Mouse (Mus musculus) stomach, embryonic 14.5 days (tissue): ENCODE results near the gene Mei1. TPM values are rescaled to one million over a fixed set of nuclear protein-coding genes. Genes with fewer than 3 reads are reported as not detected.

ENCODE experiments used
- ATAC-seq: fragments of 200-750 bp; cut with Nextera tagmentation; 2 replicates; pipeline ENCODE4 v1.8.0; 2017; ENCODE audit warnings: low read depth, moderate TSS enrichment; ENCODE audit not compliant: insufficient number of reproducible peaks, insufficient read depth, low FRiP score
- H3K27ac ChIP-seq: fragments of 300-500 bp; sonication (generic); 2 replicates; pipeline ENCODE4 v1.5.1; 2014; ENCODE audit warnings: mild to moderate bottlenecking, low read length, moderate library complexity, mixed read lengths
- H3K27me3 ChIP-seq: fragments of 300-500 bp; sonication (generic); 2 replicates; pipeline ENCODE4 v1.6.1; 2014; ENCODE audit warnings: low read length, control low read depth, mixed read lengths; ENCODE audit not compliant: control insufficient read depth, insufficient read depth
- H3K36me3 ChIP-seq: fragments of 300-500 bp; sonication (generic); 2 replicates; pipeline ENCODE4 v1.6.1; 2014; ENCODE audit warnings: mild to moderate bottlenecking, control low read depth, low read length, moderate library complexity, mixed read lengths; ENCODE audit not compliant: control insufficient read depth, insufficient read depth
- H3K4me1 ChIP-seq: fragments of 300-500 bp; sonication (generic); 2 replicates; pipeline ENCODE4 v1.6.1; 2014; ENCODE audit warnings: low read length, control low read depth, mixed read lengths; ENCODE audit not compliant: control insufficient read depth, insufficient read depth
- H3K4me2 ChIP-seq: fragments of 300-500 bp; sonication (generic); replicated peaks from 2 replicates; pipeline ENCODE4 v1.6.1; 2014; ENCODE audit warnings: low read depth, low read length, control low read depth
- H3K4me3 ChIP-seq: fragments of 300-500 bp; sonication (generic); 2 replicates; pipeline ENCODE4 v1.5.1; 2014; ENCODE audit warnings: low read depth, low read length, control low read depth
- H3K9ac ChIP-seq: fragments of 300-500 bp; sonication (generic); replicated peaks from 2 replicates; pipeline ENCODE4 v1.6.1; 2014; ENCODE audit warnings: low read depth, mild to moderate bottlenecking, control low read depth, low read length, moderate library complexity, mixed read lengths
- H3K9me3 ChIP-seq: fragments of 300-500 bp; sonication (generic); 2 replicates; pipeline ENCODE4 v1.6.1; 2016; ENCODE audit warnings: low read depth, low read length, control low read depth; ENCODE audit not compliant: control insufficient read depth
- WGBS: fragments of 180-500 bp; shearing (Covaris S2); extraction: QIAGEN DNeasy Blood & Tissue Kit; methylation state at CpG from one replicate; pipeline ENCODE4 v1.1.7; 2014; 5-methylcytosine and 5-hydroxymethylcytosine counted together
- polyA plus RNA-seq: library from polyadenylated mRNA; unstranded; fragments of >200 nt; fragmentation: Nextera tagmentation; extraction: Ambion mirVana; gene quantifications from 2 replicates; pipeline ENCODE4 v1.2.1, GENCODE M21; 2014

The Mei1 gene
- polyA plus RNA-seq, 1 experiment from 2014 or later: 0.09 TPM

DNA sequence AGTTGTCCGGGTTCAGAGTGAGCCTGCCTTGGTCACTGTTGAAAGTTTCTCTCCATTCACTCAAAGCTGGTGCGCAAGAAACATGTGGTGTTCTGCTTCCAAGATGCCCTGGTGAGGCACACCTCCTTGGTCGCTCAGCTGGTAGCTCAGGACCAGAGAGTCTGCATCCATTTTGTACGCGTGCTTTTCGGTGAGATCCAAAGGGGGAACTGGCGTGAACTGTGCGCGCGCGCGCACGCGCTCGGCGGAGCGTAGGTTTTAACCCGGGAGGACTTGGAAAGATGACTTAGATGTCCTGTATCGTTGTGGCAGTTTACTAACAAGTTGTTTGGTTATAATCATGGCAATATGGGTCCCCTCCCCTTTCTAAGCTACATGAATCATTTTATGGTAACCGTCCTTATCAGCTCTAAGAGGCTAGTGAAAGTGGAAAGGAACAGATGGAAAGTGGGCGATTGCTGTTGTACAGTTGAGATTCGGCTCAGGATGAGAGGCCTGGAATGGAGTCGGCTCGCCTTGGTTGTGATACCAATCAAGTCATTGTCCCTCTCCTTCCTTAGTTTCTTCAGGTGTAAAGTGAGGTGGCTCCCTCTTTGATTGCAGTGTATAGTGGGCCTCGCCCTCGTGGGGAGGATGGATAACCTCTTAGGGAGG lies 2.1 kb downstream of the Mei1 start:
- no peaks in the 10 kb centered on the region for H3K4me1 ChIP-seq
- WGBS: 90% methylated on average over 26 of the region's 26 CpGs
- no peak overlapping the region for H3K4me3 ChIP-seq
- peaks cover 9% of the 10 kb centered on the region for H3K27me3 ChIP-seq
- no peak overlapping the region for H3K4me2 ChIP-seq
- H3K9ac ChIP-seq: no peak overlapping the region
- H3K27ac ChIP-seq: no peak overlapping the region
- ATAC-seq: no peak
- no peaks in the 10 kb centered on the region for H3K36me3 ChIP-seq
- no peaks in the 10 kb centered on the region for H3K9me3 ChIP-seq

GRCm38 (mm10) chr15:82073490-82073889 lies 3.7 kb downstream of the Mei1 start:
- Histone ChIP-seq H3K27ac (no peak overlapping the region), H3K4me1 (no peaks in the 10 kb centered on the region), H3K9me3 (no peaks in the 10 kb centered on the region), H3K4me3 (no peak overlapping the region), H3K9ac (no peak overlapping the region), H3K27me3 (peaks cover 9% of the 10 kb centered on the region), H3K36me3 (no peaks in the 10 kb centered on the region), H3K4me2 (no peak overlapping the region)
- WGBS: 80% methylated on average over 7 of the region's 7 CpGs
- no peak for ATAC-seq

- Histone ChIP-seq H3K27me3 (no peaks in the 10 kb centered on the region), H3K4me3 (no peak overlapping the region), H3K27ac (no peak overlapping the region), H3K36me3 (no peaks in the 10 kb centered on the region), H3K9ac (no peak overlapping the region), H3K9me3 (no peaks in the 10 kb centered on the region), H3K4me2 (no peak overlapping the region), H3K4me1 (no peaks in the 10 kb centered on the region)
- ATAC-seq: no peak
- WGBS: 55% methylated on average over 10 of the region's 10 CpGs
Measured at GRCm38 (mm10) chr15:82079883-82080282, 10.1 kb downstream of the Mei1 start.

- WGBS: 35% methylated on average over 7 of the region's 7 CpGs
- no peak overlapping the region for H3K9ac ChIP-seq
- H3K4me2 ChIP-seq: no peak overlapping the region
- no peak for ATAC-seq
- no peak overlapping the region for H3K27ac ChIP-seq
- no peaks in the 10 kb centered on the region for H3K27me3 ChIP-seq
- H3K9me3 ChIP-seq: no peaks in the 10 kb centered on the region
- no peak overlapping the region for H3K4me3 ChIP-seq
- no peaks in the 10 kb centered on the region for H3K36me3 ChIP-seq
- H3K4me1 ChIP-seq: no peaks in the 10 kb centered on the region
Measured at GRCm38 (mm10) chr15:82081161-82081560, 11.4 kb downstream of the Mei1 start.

- H3K4me2 ChIP-seq: no peak overlapping the region
- H3K4me3 ChIP-seq: no peak overlapping the region
- no peak for ATAC-seq
- no peak overlapping the region for H3K27ac ChIP-seq
- no peaks in the 10 kb centered on the region for H3K4me1 ChIP-seq
- H3K27me3 ChIP-seq: no peaks in the 10 kb centered on the region
- no peaks in the 10 kb centered on the region for H3K9me3 ChIP-seq
- no peaks in the 10 kb centered on the region for H3K36me3 ChIP-seq
- 84% methylated on average over 9 of the region's 9 CpGs for WGBS
- H3K9ac ChIP-seq: no peak overlapping the region
Measured at GRCm38 (mm10) chr15:82085606-82086005, 15.8 kb downstream of the Mei1 start.

- no peak overlapping the region for H3K9ac ChIP-seq
Measured at GRCm38 (mm10) chr15:82086131-82086530, 16.3 kb downstream of the Mei1 start.

DNA sequence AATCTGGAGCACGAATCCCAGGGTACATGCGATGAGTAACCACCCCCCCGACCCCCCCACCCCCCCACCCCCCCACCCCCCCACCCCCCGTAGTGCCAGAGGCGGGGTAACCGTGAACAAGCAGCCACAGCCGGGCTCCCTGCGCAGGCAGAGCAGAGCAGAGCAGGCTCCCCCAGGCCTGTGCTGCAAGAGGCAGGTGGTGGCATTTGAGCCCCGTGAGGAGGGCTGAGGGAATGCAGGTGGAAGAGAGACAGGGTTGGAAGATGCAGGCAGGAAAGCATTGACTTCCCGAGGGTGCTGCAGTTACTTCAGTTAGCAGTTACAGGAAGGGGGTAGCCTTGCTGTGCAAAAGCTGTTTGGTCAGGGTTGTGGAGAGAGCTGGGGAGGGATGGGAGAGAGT lies 17.5 kb downstream of the Mei1 start:
- Histone ChIP-seq H3K27ac (no peak overlapping the region), H3K4me2 (no peak overlapping the region), H3K4me3 (no peak overlapping the region), H3K9me3 (no peaks in the 10 kb centered on the region), H3K36me3 (no peaks in the 10 kb centered on the region), H3K9ac (no peak overlapping the region), H3K4me1 (no peaks in the 10 kb centered on the region), H3K27me3 (no peaks in the 10 kb centered on the region)
- WGBS: 10% methylated on average over 10 of the region's 10 CpGs
- no peak for ATAC-seq

More at GRCm38 (mm10) chr15:82086131-82086530, 16.3 kb downstream of the Mei1 start:
- Histone ChIP-seq H3K36me3 (no peaks in the 10 kb centered on the region), H3K4me3 (no peak overlapping the region), H3K9me3 (no peaks in the 10 kb centered on the region), H3K27ac (no peak overlapping the region), H3K4me2 (no peak overlapping the region), H3K4me1 (no peaks in the 10 kb centered on the region), H3K27me3 (no peaks in the 10 kb centered on the region)
- ATAC-seq: no peak
- WGBS: 68% methylated on average over 12 of the region's 12 CpGs

GRCm38 (mm10) chr15:82091061-82091460 lies 21.3 kb downstream of the Mei1 start:
- Histone ChIP-seq H3K4me2 (no peak overlapping the region), H3K9me3 (no peaks in the 10 kb centered on the region), H3K4me1 (no peaks in the 10 kb centered on the region), H3K4me3 (no peak overlapping the region), H3K27me3 (no peaks in the 10 kb centered on the region), H3K27ac (no peak overlapping the region), H3K9ac (no peak overlapping the region), H3K36me3 (no peaks in the 10 kb centered on the region)
- WGBS: 70% methylated on average over 7 of the region's 7 CpGs
- no peak for ATAC-seq

DNA sequence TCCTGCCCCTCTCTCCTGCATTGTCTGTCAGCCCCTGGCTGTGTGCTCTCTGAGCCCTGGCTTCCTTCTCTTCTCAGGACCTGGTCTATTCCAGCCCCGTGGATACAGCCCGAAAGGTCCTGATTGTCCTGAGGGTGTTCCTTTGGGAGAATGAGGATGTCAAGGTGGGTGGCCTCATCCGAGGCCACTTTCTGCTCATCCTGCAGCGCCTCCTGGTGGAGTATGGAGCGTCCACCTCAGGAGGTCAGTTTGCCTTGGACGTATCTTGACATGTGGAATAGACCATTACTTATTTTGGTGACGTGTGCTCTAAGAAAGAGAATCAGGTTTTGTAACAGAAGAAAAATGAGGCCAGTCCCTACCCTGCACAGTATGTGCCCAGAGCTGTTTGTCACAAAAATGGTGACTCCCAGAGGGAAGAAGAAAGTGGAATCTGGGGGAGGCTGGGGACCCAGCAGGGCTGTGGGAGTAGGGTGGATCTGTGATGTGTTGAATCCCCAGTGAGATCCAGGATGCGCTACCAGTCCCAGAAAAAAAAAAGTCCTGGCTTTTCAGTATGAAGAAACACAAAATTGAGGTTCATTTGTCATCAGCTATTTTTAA lies 37.3 kb downstream of the Mei1 start:
- no peak overlapping the region for H3K27ac ChIP-seq
- H3K4me1 ChIP-seq: no peaks in the 10 kb centered on the region
- H3K36me3 ChIP-seq: no peaks in the 10 kb centered on the region
- H3K9ac ChIP-seq: no peak overlapping the region
- no peak for ATAC-seq
- 22% methylated on average over 8 of the region's 8 CpGs for WGBS
- no peaks in the 10 kb centered on the region for H3K27me3 ChIP-seq
- H3K4me2 ChIP-seq: no peak overlapping the region
- no peaks in the 10 kb centered on the region for H3K9me3 ChIP-seq
- H3K4me3 ChIP-seq: no peak overlapping the region
